Mouse (Mus musculus) myocyte (in vitro differentiated cells): ENCODE data around the gene Trit1. TPM values are rescaled to one million over a fixed set of nuclear protein-coding genes. Genes with fewer than 3 reads are reported as not detected.

Experiments
- H3K27me3 ChIP-seq: one replicate; pipeline ENCODE4 v1.6.1; 2011; ENCODE audit not compliant: control insufficient read depth, insufficient read depth, insufficient read length
- H3K36me3 ChIP-seq: one replicate; pipeline ENCODE4 v1.6.1; 2011; ENCODE audit not compliant: control insufficient read depth, insufficient read depth
- H3K4me2 ChIP-seq: one replicate; pipeline ENCODE4 v1.6.1; 2011; ENCODE audit warnings: low read depth, control low read depth
- H3K4me3 ChIP-seq: one replicate; pipeline ENCODE4 v1.5.1; 2011; ENCODE audit warnings: mild to moderate bottlenecking, control low read depth, moderate library complexity
- H3K79me2 ChIP-seq: one replicate; pipeline ENCODE4 v1.6.1; 2011; ENCODE audit not compliant: control insufficient read depth, insufficient read depth
- H3ac ChIP-seq: one replicate; pipeline ENCODE4 v1.6.1; 2011; ENCODE audit not compliant: control insufficient read depth, insufficient read length
- CEBPB ChIP-seq: IDR thresholded peaks from 2 replicates; pipeline ENCODE4 v1.6.1; 2011; ENCODE audit warnings: mild to moderate bottlenecking, moderate library complexity; ENCODE audit not compliant: poor library complexity, insufficient read depth, severe bottlenecking
- E2F4 ChIP-seq: IDR thresholded peaks from one replicate; pipeline ENCODE4 v1.6.1; 2011; ENCODE audit warnings: mild to moderate bottlenecking, control low read depth, moderate library complexity; ENCODE audit not compliant: insufficient read depth
- MAX ChIP-seq: IDR thresholded peaks from one replicate; pipeline ENCODE4 v1.6.1; 2011; ENCODE audit warnings: low read depth, mild to moderate bottlenecking, control low read depth
- MYOD1 ChIP-seq, 3 experiments: IDR thresholded peaks; one replicate each; pipeline ENCODE4 v1.6.1; 2011; ENCODE audit warnings: control low read depth in 2 of 3, low read depth in 2 of 3, mild to moderate bottlenecking in 2 of 3, moderate library complexity in 1 of 3; ENCODE audit not compliant: insufficient read length in 2 of 3, control insufficient read depth in 1 of 3
- MYOG ChIP-seq, 3 experiments: IDR thresholded peaks; one replicate each; pipeline ENCODE4 v1.6.1; 2011; ENCODE audit warnings: control low read depth in 2 of 3, low read depth in 2 of 3, mild to moderate bottlenecking in 2 of 3; ENCODE audit not compliant: insufficient read length in 2 of 3, control insufficient read depth in 1 of 3, insufficient read depth in 1 of 3
- POLR2A ChIP-seq: IDR thresholded peaks from one replicate; pipeline ENCODE4 v1.6.1; 2011; ENCODE audit warnings: low read depth, mild to moderate bottlenecking, control low read depth, moderate library complexity; ENCODE audit not compliant: insufficient read length
- POLR2AphosphoS2 ChIP-seq: IDR thresholded peaks from one replicate; pipeline ENCODE4 v1.6.1; 2011; ENCODE audit warnings: low read depth, control low read depth; ENCODE audit not compliant: insufficient read length
- REST ChIP-seq: IDR thresholded peaks from one replicate; pipeline ENCODE4 v1.6.1; 2011; ENCODE audit warnings: mild to moderate bottlenecking, control low read depth, moderate library complexity; ENCODE audit not compliant: insufficient read depth, insufficient read length
- SRF ChIP-seq: IDR thresholded peaks from one replicate; pipeline ENCODE4 v1.6.1; 2011; ENCODE audit warnings: low read depth; ENCODE audit not compliant: control insufficient read depth, insufficient read length
- TCF12 ChIP-seq: IDR thresholded peaks from one replicate; pipeline ENCODE4 v1.6.1; 2011; ENCODE audit warnings: mild to moderate bottlenecking, control low read depth; ENCODE audit not compliant: poor library complexity, insufficient read depth, severe bottlenecking
- TCF3 ChIP-seq: IDR thresholded peaks from one replicate; pipeline ENCODE4 v1.6.1; 2011; ENCODE audit warnings: low read depth, control low read depth; ENCODE audit not compliant: insufficient read length
- USF1 ChIP-seq: IDR thresholded peaks from one replicate; pipeline ENCODE4 v1.6.1; 2011; ENCODE audit warnings: low read depth, mild to moderate bottlenecking, control low read depth, moderate library complexity
- polyA plus RNA-seq: library from polyadenylated mRNA; unstranded; fragments of >200 nt; fragmentation: generic; extraction: Trizol; gene quantifications from one replicate; pipeline ENCODE4 v1.2.1, GENCODE M21; 2012; ENCODE audit warnings: missing spikeins

The Trit1 gene
- polyA plus RNA-seq, 1 experiment, result 14.2 TPM

GRCm38 (mm10) chr4:122996221-122996617 lies 20.2 kb upstream of the Trit1 start:
- H3K4me2 ChIP-seq, result peak overlapping the region; percentile 92
- no peaks in the 10 kb centered on the region for H3K36me3 ChIP-seq
- no peaks in the 10 kb centered on the region for H3K27me3 ChIP-seq
- no peak for TF ChIP-seq MYOD1 (IDR thresholded peaks at IDR 0.05; ENCODE audit: control insufficient read depth in 1 of 3, insufficient read length in 2 of 3, low read depth in 2 of 3)
- TF ChIP-seq POLR2A, result peak; percentile 2
- H3K4me3 ChIP-seq, result peak overlapping the region; percentile 43
- peaks cover 15% of the 10 kb centered on the region for H3K79me2 ChIP-seq
- H3ac ChIP-seq, result peak overlapping the region; percentile 83

DNA sequence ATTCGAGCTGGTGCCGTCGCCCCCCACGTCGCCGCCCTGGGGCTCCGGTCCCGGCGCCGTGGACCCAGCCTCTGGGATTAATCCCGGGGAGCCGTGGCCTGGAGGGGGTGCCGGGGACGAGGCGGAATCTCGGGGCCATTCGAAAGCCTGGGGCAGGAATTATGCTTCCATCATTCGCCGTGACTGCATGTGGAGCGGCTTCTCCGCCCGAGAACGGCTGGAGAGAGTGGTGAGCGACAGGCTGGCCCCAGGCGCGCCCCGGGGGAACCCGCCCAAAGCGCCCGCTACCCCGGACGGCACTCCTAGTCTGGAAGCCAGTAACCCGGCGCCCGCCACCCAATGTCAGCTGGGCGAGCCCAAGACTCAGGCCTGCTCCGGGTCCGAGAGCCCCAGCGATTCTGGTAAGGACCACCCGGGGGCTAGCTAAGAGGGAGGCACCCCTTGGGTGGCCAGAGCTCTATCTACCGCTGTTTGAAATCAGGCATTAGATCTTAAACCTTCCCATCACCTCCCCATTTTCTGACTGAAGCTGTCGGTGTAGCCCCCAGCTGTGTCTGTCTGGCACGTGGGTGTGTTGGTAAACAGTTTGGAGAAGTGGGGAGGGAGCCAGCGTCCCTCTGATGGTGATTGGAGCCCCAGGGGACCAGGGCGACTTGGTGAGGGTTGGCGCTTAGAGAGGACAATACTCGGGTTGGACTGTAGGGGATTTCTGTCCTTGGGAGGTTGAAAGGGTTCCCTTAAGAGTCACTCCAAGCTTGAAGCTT lies 19.6 kb upstream of the Trit1 start:
- H3K27me3 ChIP-seq, result no peaks in the 10 kb centered on the region
- peaks cover 15% of the 10 kb centered on the region for H3K79me2 ChIP-seq
- TF ChIP-seq MAX (no peak), POLR2AphosphoS2 (no peak), USF1 (no peak)
- H3K36me3 ChIP-seq, result no peaks in the 10 kb centered on the region
- H3K4me3 ChIP-seq, result peak overlapping the region; percentile 43
- peak overlapping the region; percentile 83 for H3ac ChIP-seq
- peak overlapping the region; percentile 92 for H3K4me2 ChIP-seq

DNA sequence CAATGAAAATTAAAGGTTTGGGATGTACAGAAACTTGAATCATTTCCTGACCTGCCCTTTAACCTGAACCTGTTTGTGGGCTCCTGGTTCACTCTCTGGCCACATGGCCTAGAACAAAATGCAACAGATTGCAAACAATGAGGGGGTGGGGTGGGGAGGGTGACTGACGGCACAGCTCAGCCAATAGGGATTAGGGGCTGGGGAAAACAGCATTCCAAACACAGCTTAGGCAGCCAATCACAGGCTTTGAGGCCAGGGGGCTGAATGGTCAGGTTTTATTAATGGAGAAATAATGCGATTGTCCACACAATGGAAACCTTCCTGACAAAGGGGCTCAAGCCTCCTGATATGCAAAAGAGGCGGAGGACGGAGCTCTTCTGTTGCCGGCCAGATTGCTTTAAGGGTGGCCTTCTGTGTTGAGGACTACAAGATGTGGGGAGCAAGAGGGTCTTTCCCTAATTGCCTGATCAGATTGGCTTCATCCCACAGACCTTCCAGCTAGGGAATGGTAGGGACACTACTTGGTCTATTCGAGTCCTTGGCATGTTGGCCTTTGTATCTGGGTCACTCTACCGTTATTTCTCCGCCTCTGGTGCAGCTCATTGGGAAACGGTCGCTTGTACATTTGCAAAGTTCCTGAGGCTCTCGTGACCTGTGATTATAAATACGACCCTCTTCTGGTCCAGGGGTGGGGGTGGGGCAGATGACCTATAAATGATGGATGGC lies 17.7 kb upstream of the Trit1 start:
- TF ChIP-seq CEBPB (peak; percentile 83; the same call in 1 of the 2 replicates), POLR2AphosphoS2 (no peak), MAX (peak; percentile 69)
- Histone ChIP-seq H3K36me3 (no peaks in the 10 kb centered on the region), H3K79me2 (peaks cover 15% of the 10 kb centered on the region), H3K4me3 (peak overlapping the region; percentile 2), H3K4me2 (peak overlapping the region; percentile 92), H3ac (no peak overlapping the region), H3K27me3 (no peaks in the 10 kb centered on the region)

GRCm38 (mm10) chr4:122999263-122999691 lies 17.1 kb upstream of the Trit1 start:
- TF ChIP-seq USF1 (no peak), POLR2A (no peak), TCF3 (no peak), MYOG (IDR thresholded peaks at IDR 0.05; ENCODE audit: control insufficient read depth in 1 of 3, insufficient read depth in 1 of 3, insufficient read length in 2 of 3, low read depth in 2 of 3) (no peak), POLR2AphosphoS2 (no peak), E2F4 (no peak), TCF12 (no peak), CEBPB (no peak), MYOD1 (IDR thresholded peaks at IDR 0.05; ENCODE audit: control insufficient read depth in 1 of 3, insufficient read length in 2 of 3, low read depth in 2 of 3) (no peak), REST (no peak), SRF (no peak), MAX (no peak)
- H3K4me3 ChIP-seq, result no peak overlapping the region
- no peaks in the 10 kb centered on the region for H3K36me3 ChIP-seq
- H3K27me3 ChIP-seq, result no peaks in the 10 kb centered on the region
- H3ac ChIP-seq, result no peak overlapping the region
- H3K4me2 ChIP-seq, result peak overlapping the region; percentile 58
- H3K79me2 ChIP-seq, result peaks cover 15% of the 10 kb centered on the region

DNA sequence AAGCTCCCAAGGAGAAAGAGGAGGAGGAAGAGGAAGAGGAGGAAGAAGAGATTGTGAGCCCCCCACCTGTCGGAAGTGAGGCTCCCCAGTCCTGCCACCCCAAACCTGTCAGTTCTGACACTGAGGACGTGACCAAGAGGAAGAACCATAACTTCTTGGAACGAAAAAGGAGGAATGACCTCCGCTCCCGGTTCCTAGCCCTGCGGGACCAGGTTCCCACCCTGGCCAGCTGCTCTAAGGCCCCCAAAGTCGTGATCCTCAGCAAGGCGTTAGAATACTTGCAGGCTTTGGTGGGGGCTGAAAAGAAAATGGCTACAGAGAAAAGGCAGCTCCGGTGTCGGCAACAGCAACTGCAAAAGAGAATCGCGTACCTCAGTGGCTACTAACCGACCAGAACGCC lies 16.3 kb upstream of the Trit1 start:
- H3K79me2 ChIP-seq, result peaks cover 15% of the 10 kb centered on the region
- H3K27me3 ChIP-seq, result no peaks in the 10 kb centered on the region
- no peaks in the 10 kb centered on the region for H3K36me3 ChIP-seq
- no peak overlapping the region for H3K4me3 ChIP-seq
- no peak overlapping the region for H3ac ChIP-seq
- peak overlapping the region; percentile 37 for H3K4me2 ChIP-seq
- TF ChIP-seq CEBPB, result no peak
- no peak for TF ChIP-seq MAX
